Mouse (Mus musculus) heart, adult 2 months (tissue): ENCODE measurements around the gene Myf5. TPM values are rescaled to one million over a fixed set of nuclear protein-coding genes. Genes with fewer than 3 reads are reported as not detected.

Experiments used
- DNase-seq, 2 experiments: peaks; one replicate each; pipeline ENCODE4 v3.0.0; 2021
- H3K27ac ChIP-seq: fragments of 200-600 bp; 2 replicates; pipeline ENCODE4 v1.8.1; 2022
- H3K27me3 ChIP-seq: fragments of 200-500 bp; 2 replicates; pipeline ENCODE4 v1.6.1; 2012; ENCODE audit warnings: mild to moderate bottlenecking, low read length, inconsistent platforms, mixed read lengths; ENCODE audit not compliant: control insufficient read depth, insufficient read depth
- H3K36me3 ChIP-seq: fragments of 200-500 bp; 2 replicates; pipeline ENCODE4 v1.6.1; 2012; ENCODE audit warnings: low read length, inconsistent platforms; ENCODE audit not compliant: control insufficient read depth, insufficient read depth
- H3K4me1 ChIP-seq: fragments of 200-500 bp; 2 replicates; pipeline ENCODE4 v1.6.1; 2011; ENCODE audit warnings: low read length; ENCODE audit not compliant: control insufficient read depth, insufficient read depth
- H3K4me3 ChIP-seq: fragments of 200-600 bp; 2 replicates; pipeline ENCODE4 v1.8.1; 2022
- H3K79me2 ChIP-seq: fragments of 200-500 bp; replicated peaks from 2 replicates; pipeline ENCODE4 v1.6.1; 2012; ENCODE audit warnings: mild to moderate bottlenecking, inconsistent platforms, low read length, moderate library complexity, mixed read lengths; ENCODE audit not compliant: control insufficient read depth, insufficient read depth
- H3K9ac ChIP-seq: fragments of 200-500 bp; 2 replicates; pipeline ENCODE4 v1.6.1; 2012; ENCODE audit warnings: low read depth, mild to moderate bottlenecking, control low read depth, inconsistent platforms, low read length, mixed read lengths
- CTCF ChIP-seq: fragments of 200-600 bp; IDR thresholded peaks from 2 replicates; pipeline ENCODE4 v1.8.1; 2022; ENCODE audit warnings: antibody characterized with exemption, mild to moderate bottlenecking, moderate library complexity
- EP300 ChIP-seq: fragments of 200-500 bp; IDR thresholded peaks from 2 replicates; pipeline ENCODE4 v1.6.1; 2011; ENCODE audit warnings: low read depth, low read length, control low read depth; ENCODE audit not compliant: insufficient read depth
- POLR2A ChIP-seq: fragments of 200-500 bp; IDR thresholded peaks from 2 replicates; pipeline ENCODE4 v1.6.1; 2011; ENCODE audit warnings: mild to moderate bottlenecking, low read depth, low read length, control low read depth; ENCODE audit not compliant: insufficient read depth
- WGBS: fragments of 180-500 bp; shearing (Covaris S2); methylation state at CpG from one replicate; pipeline ENCODE4 v1.1.7; 2018; 5-methylcytosine and 5-hydroxymethylcytosine counted together
- intact Hi-C: fragments of 180-260 bp; cut with DNase I; formaldehyde crosslinking; loops from one replicate; pipeline ENCODE4 v1.15.1; 2025
- polyA plus RNA-seq: library from polyadenylated mRNA; depleted of rRNA; stranded (reverse); fragments of >200 nt; gene quantifications from 2 replicates; pipeline ENCODE4 v1.2.3, GENCODE M21; 2012
- total RNA-seq, 2 experiments: library from RNA; stranded (reverse); gene quantifications; 2 replicates each; pipeline ENCODE4 v1.2.3; 2021

Gene Myf5
- total and polyA plus RNA-seq, 3 experiments: not detected

DNA sequence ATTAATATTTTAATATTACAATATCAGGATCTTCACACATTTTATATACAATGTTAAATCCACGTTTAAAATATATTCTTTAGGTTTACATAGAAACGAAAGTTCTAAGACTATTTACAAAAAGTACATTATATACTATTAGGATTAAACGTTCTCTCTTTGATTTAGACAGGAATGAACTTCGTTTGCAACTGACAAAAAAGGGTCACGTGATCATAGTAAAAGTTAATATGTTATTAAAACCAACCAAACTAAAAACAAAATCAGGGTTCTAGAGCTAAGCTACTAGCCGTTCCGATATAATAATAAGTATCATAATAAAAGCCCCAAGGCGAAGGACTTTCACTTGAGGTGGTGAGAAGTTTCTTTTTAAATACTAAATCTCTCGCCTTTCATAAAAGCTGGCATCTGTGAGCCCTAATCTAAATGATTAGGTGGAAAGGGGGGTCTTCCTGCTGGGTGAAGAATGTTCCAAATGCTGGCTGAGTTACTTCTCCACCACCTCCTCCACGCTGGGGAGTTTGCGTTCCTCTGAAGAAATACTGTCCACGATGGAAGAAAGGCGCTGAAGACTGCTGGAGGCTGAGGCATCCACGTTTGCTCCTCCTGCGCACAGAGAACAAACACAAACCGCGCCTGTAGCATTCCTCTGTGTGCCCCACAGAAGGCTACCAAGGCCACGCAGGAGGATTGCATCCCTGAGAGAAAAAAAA lies 7.1 kb upstream of the Myf5 start:
- 29% methylated on average over 18 of the region's 18 CpGs for WGBS
- intact Hi-C loops: no loop called here
- TF ChIP-seq POLR2A (no peak), CTCF (no peak), EP300 (no peak)
- Histone ChIP-seq H3K36me3 (no peaks in the 10 kb centered on the region), H3K4me3 (no peak overlapping the region), H3K27me3 (no peaks in the 10 kb centered on the region), H3K9ac (no peak overlapping the region), H3K4me1 (no peaks in the 10 kb centered on the region), H3K27ac (no peak overlapping the region), H3K79me2 (no peaks in the 10 kb centered on the region)
- DNase-seq: no peak

DNA sequence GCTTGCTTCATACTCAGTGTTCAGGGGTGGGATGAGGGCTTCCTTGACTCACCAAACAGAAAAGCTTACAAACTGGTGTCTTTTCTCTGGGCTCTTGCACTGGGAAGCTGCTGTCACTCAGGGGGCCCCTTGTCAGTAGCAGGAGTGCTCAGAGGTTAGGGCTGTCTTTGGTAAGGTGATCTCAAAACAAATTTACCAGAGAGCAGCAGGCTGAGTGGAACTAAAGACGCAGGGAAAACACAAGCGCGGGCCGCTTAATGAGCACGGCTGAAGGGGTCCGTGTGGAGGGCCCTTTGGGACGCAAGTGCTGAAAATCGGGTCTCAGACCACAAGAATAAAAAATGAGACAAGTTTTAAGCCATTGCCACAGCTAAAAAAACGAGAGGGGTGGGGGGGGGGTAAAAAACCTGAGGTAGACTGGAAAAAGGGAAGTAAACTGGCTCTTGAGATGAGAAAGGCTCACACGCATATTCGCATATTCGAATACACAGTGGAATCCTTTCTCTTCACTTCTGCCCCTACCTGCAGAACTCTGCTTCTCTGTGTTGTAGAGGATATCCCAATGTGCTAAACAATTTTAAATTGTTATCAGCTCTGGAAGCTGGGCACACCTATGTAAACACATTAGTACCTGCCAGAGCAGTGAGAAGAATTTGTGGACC lies 2.9 kb upstream of the Myf5 start:
- TF ChIP-seq POLR2A: no peak
- no peak for TF ChIP-seq CTCF
- no peak for TF ChIP-seq EP300
- Histone ChIP-seq H3K79me2 (no peaks in the 10 kb centered on the region), H3K9ac (no peak overlapping the region), H3K27me3 (no peaks in the 10 kb centered on the region), H3K27ac (no peak overlapping the region), H3K4me1 (no peaks in the 10 kb centered on the region), H3K36me3 (no peaks in the 10 kb centered on the region), H3K4me3 (no peak overlapping the region)
- WGBS: 43% methylated on average over 12 of the region's 12 CpGs
- intact Hi-C loops: no loop called here
- no peak for DNase-seq

DNA sequence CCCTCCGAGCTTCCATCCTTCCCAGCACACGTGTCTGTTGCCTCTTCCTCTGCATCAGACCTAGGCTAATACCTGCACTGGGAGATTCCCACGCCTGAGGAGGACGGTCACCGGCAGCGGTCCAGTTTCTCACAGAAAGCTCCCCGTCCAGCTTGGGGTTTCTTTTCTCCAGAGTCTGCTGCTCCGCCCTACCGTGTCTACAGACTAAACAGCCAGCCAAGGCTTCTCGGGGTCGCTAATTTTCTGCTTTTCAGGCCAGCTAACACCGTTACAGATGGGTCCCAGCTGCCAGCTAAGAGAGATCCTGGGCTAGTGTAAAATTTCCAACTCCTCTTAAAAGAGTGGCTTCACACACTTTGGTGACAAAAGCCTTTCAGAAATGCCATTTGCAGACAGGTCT lies 836 bp upstream of the Myf5 start:
- TF ChIP-seq CTCF (no peak), EP300 (no peak), POLR2A (no peak)
- Histone ChIP-seq H3K4me3 (no peak overlapping the region), H3K79me2 (no peaks in the 10 kb centered on the region), H3K4me1 (no peaks in the 10 kb centered on the region), H3K36me3 (no peaks in the 10 kb centered on the region), H3K27ac (no peak overlapping the region), H3K27me3 (no peaks in the 10 kb centered on the region), H3K9ac (no peak overlapping the region)
- intact Hi-C loops: no loop called here
- WGBS: 57% methylated on average over 12 of the region's 12 CpGs
- no peak for DNase-seq

DNA sequence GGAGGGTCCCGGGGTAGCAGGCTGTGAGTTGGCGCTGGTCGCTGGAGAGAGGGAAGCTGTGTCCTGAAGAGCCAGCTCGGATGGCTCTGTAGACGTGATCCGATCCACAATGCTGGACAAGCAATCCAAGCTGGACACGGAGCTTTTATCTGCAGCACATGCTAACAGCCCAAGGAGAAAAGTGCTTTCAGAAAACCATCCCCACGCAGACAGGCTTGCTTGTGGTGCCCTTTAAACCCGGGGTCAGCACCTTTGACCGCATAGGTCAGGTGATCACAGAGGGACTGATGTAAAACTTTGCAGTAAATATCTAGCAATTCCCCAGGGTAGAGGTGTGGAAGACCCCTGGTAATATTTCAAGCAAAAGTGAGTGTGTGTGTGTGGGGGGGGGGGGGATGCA lies 1.9 kb downstream of the Myf5 start:
- Histone ChIP-seq H3K27me3 (no peaks in the 10 kb centered on the region), H3K79me2 (no peaks in the 10 kb centered on the region), H3K27ac (no peak overlapping the region), H3K9ac (no peak overlapping the region), H3K36me3 (no peaks in the 10 kb centered on the region), H3K4me3 (no peak overlapping the region), H3K4me1 (no peaks in the 10 kb centered on the region)
- TF ChIP-seq POLR2A (no peak), CTCF (no peak), EP300 (no peak)
- intact Hi-C loops: no loop called here
- 72% methylated on average over 10 of the region's 10 CpGs for WGBS
- no peak for DNase-seq

DNA sequence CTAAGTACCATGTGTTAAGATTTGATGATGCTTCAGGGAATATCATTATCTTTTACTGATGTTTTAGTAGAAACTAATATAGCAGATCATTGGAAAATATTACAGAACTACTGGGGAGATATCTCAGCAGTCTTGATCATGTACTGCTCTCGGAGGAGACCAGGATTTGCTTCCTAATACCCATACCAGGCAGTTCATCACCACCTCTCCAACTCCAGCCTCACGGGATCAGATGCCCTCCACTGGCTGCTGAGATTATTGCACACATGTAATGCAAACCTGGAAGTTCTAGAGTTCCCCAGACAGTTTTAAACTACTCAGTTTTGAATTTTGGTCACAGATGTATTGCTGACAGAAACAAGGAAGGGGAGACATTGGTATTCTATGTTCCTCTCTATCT lies 12.4 kb downstream of the Myf5 start:
- Histone ChIP-seq H3K27ac (no peak overlapping the region), H3K27me3 (no peaks in the 10 kb centered on the region), H3K4me3 (no peak overlapping the region), H3K79me2 (no peaks in the 10 kb centered on the region), H3K9ac (no peak overlapping the region), H3K4me1 (no peaks in the 10 kb centered on the region), H3K36me3 (no peaks in the 10 kb centered on the region)
- intact Hi-C loops: no loop called here
- TF ChIP-seq EP300 (no peak), CTCF (peak; percentile 30)
- WGBS: 52% methylated on average over 2 of the region's 2 CpGs
- no peak for DNase-seq

DNA sequence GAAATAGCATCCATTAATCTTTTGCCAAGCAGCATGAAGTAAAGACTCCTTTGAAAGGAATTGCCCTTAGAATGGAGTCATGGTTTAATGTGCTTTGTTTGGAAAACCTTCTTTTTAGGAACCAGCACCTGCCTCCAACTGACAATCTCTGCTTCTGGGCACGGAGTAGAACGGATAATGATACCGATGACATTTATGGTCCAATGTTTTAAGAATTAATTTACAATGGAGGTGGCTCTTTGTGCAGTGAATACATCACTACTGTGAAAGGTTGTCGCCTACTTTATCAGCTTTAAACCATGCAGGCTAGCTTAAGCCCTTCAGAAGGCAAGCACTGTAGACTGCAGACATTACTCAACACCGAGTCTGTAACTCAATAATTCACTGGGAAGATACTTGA lies 14.2 kb downstream of the Myf5 start:
- Histone ChIP-seq H3K27me3 (no peaks in the 10 kb centered on the region), H3K79me2 (no peaks in the 10 kb centered on the region), H3K4me3 (no peak overlapping the region), H3K36me3 (no peaks in the 10 kb centered on the region), H3K27ac (no peak overlapping the region), H3K9ac (no peak overlapping the region), H3K4me1 (no peaks in the 10 kb centered on the region)
- TF ChIP-seq CTCF (no peak), POLR2A (no peak), EP300 (no peak)
- 86% methylated on average over 5 of the region's 5 CpGs for WGBS
- intact Hi-C loops: no loop called here
- DNase-seq: no peak
